Mouse (Mus musculus): Measurements from ENCODE around the gene Myo16.

DNA sequence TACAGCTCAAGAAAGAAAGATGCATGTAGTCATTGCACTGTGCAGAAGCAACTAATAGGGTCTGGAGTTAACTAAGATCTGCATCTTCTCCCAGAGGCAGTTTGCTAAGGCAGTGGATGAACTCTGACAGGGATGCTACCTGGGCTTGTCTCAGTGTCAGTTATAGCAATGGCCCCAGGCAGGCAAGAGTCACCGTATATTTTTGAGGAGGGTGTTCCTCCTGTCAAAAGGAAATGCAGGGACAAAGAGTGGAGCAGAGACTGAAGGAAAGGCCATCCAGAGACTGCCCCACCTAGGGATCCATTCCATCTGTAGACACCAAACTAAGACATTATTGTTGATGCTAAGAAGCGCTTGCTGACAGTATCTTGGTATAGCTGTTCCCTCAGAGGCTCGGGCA is 7.4 kb downstream of the Myo16 start:
- TF ChIP-seq CTCF (IDR thresholded peaks at IDR 0.05; ENCODE audit: borderline replicate concordance, insufficient read depth, low read length): no peak
- no peak for TF ChIP-seq POLR2A (IDR thresholded peaks at IDR 0.05; ENCODE audit: low read depth, low read length)
